Mouse (Mus musculus) heart, adult 10 weeks (tissue): ENCODE results near the gene Olfr60. TPM values are rescaled to one million over a fixed set of nuclear protein-coding genes. Genes with fewer than 3 reads are reported as not detected.

Source experiments
- polyA plus RNA-seq: library from polyadenylated mRNA; stranded (reverse); fragments of 350-450 nt; fragmentation: Illumina TruSeq; extraction: RNeasy Lipid Tissue Mini Kit (QIAGEN cat#74804); gene quantifications from one replicate; pipeline ENCODE4 v1.2.3, GENCODE M21; 2014; ENCODE audit warnings: low read depth, low replicate concordance

Gene Olfr60
- polyA plus RNA-seq: not detected

GRCm38 (mm10) chr7:140361571-140361970 lies at the start of gene Olfr60:
TSS of gene Olfr60 (minus strand) at chr7:140361671.

GRCm38 (mm10) chr7:140402818-140403217 lies 41.3 kb upstream of the Olfr60 start, which contains the start of gene Olfr531:
TSS of gene Olfr531 (minus strand) at chr7:140402918.

GRCm38 (mm10) chr7:140376231-140376630 lies 14.8 kb upstream of the Olfr60 start, which contains the start of gene Olfr530:
TSS of gene Olfr530 (minus strand) at chr7:140376331.

GRCm38 (mm10) chr7:140333717-140334116 lies 27.8 kb downstream of the Olfr60 start, which contains the start of gene Olfr527:
TSS of gene Olfr527 (plus strand) at chr7:140334017.

GRCm38 (mm10) chr7:140320558-140320957 lies 40.9 kb downstream of the Olfr60 start, which contains the start of gene Olfr525:
TSS of gene Olfr525 (plus strand) at chr7:140320858.

Other genes starting within 250 kb of the Olfr60 start
- gene Paox, start 245.9 kb downstream of the Olfr60 start, polyA plus RNA-seq: 6.8 TPM
- 535 TPM for gene Echs1, start 245.2 kb downstream of the Olfr60 start, polyA plus RNA-seq
- 41.4 TPM for gene Mtg1, start 224.1 kb downstream of the Olfr60 start, polyA plus RNA-seq
- gene Sprn, start 206.8 kb downstream of the Olfr60 start, polyA plus RNA-seq: 0.63 TPM
- gene Olfr522, start 196.9 kb downstream of the Olfr60 start, polyA plus RNA-seq: not detected
- gene Olfr523, start 188.5 kb downstream of the Olfr60 start, polyA plus RNA-seq: not detected
- not detected for gene Olfr524, start 155.7 kb downstream of the Olfr60 start, polyA plus RNA-seq
- 0.13 TPM for gene Cd163l1, start 143.4 kb downstream of the Olfr60 start, polyA plus RNA-seq
- gene 5830411N06Rik, start 114.4 kb downstream of the Olfr60 start, polyA plus RNA-seq: not detected
- gene Olfr525, start 40.8 kb downstream of the Olfr60 start, polyA plus RNA-seq: not detected
- gene Olfr527, start 27.7 kb downstream of the Olfr60 start, polyA plus RNA-seq: not detected
- not detected for gene Olfr530, start 14.7 kb upstream of the Olfr60 start, polyA plus RNA-seq
- gene Olfr531, start 41.2 kb upstream of the Olfr60 start, polyA plus RNA-seq: not detected
- gene Olfr532, start 60.0 kb upstream of the Olfr60 start, polyA plus RNA-seq: not detected
- gene Olfr533, start 101.7 kb upstream of the Olfr60 start, polyA plus RNA-seq: not detected
- gene Olfr535, start 122.5 kb upstream of the Olfr60 start, polyA plus RNA-seq: not detected
- gene Olfr536, start 145.7 kb upstream of the Olfr60 start, polyA plus RNA-seq: not detected
- not detected for gene Olfr538, start 206.2 kb upstream of the Olfr60 start, polyA plus RNA-seq
- not detected for gene Olfr46, start 239.6 kb upstream of the Olfr60 start, polyA plus RNA-seq